Mouse (Mus musculus) kidney, adult 2 months (tissue): ENCODE data around the gene Srpk2. TPM values are rescaled to one million over a fixed set of nuclear protein-coding genes. Genes with fewer than 3 reads are reported as not detected.
A peak's percentile ranks its signal among the peaks of the same experiment; 100 is the strongest.

Source experiments
- DNase-seq: peaks from one replicate; pipeline ENCODE4 v3.0.0; 2021
- H3K27ac ChIP-seq: fragments of 200-500 bp; 2 replicates; pipeline ENCODE4 v1.5.1; 2012; ENCODE audit warnings: low read depth, low read length, control low read depth, inconsistent platforms; ENCODE audit not compliant: insufficient read depth
- H3K27me3 ChIP-seq: fragments of 200-500 bp; replicated peaks from 2 replicates; pipeline ENCODE4 v1.6.1; 2012; ENCODE audit warnings: mild to moderate bottlenecking, moderate library complexity, low read length, inconsistent platforms; ENCODE audit not compliant: control insufficient read depth, insufficient read depth
- H3K36me3 ChIP-seq: fragments of 200-500 bp; 2 replicates; pipeline ENCODE4 v1.6.1; 2012; ENCODE audit warnings: mild to moderate bottlenecking, moderate library complexity, low read length, inconsistent platforms; ENCODE audit not compliant: control insufficient read depth, insufficient read depth
- H3K4me1 ChIP-seq: fragments of 200-500 bp; 2 replicates; pipeline ENCODE4 v1.6.1; 2011; ENCODE audit warnings: low read length; ENCODE audit not compliant: control insufficient read depth, insufficient read depth
- H3K4me3 ChIP-seq: fragments of 200-500 bp; 2 replicates; pipeline ENCODE4 v1.5.1; 2011; ENCODE audit warnings: mild to moderate bottlenecking, low read depth, low read length, control low read depth; ENCODE audit not compliant: insufficient read depth
- CTCF ChIP-seq: fragments of 200-500 bp; conservative IDR thresholded peaks from 2 replicates; pipeline ENCODE4 v1.5.1; 2011; ENCODE audit warnings: low read depth, mild to moderate bottlenecking, control low read depth, low read length, moderate library complexity, mixed read lengths; ENCODE audit not compliant: insufficient read depth, insufficient read length
- POLR2A ChIP-seq: fragments of 200-500 bp; IDR thresholded peaks from one replicate; pipeline ENCODE4 v1.6.1; 2011; ENCODE audit warnings: low read depth, low read length, control low read depth
- WGBS: fragments of 180-500 bp; shearing (Covaris S2); methylation state at CpG from one replicate; pipeline ENCODE4 v1.1.7; 2018; 5-methylcytosine and 5-hydroxymethylcytosine counted together
- polyA plus RNA-seq: library from polyadenylated mRNA; depleted of rRNA; stranded (reverse); fragments of >200 nt; gene quantifications from 2 replicates; pipeline ENCODE4 v1.2.3, GENCODE M21; 2012

The Srpk2 gene
- polyA plus RNA-seq, 1 experiment, result 6.6 TPM

DNA sequence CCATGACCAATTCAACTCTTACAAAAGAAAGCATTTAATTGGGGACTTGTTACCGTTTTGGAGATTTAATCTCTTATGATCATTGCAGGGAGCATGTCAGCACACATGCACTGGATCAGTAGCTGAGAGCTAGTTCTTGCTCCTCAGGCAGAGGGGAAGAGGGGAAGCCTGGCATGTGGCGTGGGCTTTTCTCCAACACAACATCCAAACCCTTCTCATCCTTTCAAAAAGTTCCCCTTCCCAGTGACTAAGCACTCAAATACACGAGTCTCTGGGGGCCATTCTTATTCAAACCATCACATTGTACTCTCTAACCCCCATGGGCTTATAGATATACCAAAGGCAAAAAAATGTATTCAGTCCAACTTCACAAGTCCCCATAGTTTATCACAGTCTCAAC, 5.4 kb downstream of the Srpk2 start:
- Histone ChIP-seq H3K27ac (no peak overlapping the region), H3K36me3 (no peaks in the 10 kb centered on the region), H3K27me3 (no peaks in the 10 kb centered on the region), H3K4me3 (no peak overlapping the region), H3K4me1 (no peaks in the 10 kb centered on the region; the same call in 1 of the 2 replicates)
- TF ChIP-seq CTCF, result no peak
- no peak for TF ChIP-seq POLR2A
- no peak for DNase-seq
- WGBS, result 68% methylated on average over 3 of the region's 3 CpGs

DNA sequence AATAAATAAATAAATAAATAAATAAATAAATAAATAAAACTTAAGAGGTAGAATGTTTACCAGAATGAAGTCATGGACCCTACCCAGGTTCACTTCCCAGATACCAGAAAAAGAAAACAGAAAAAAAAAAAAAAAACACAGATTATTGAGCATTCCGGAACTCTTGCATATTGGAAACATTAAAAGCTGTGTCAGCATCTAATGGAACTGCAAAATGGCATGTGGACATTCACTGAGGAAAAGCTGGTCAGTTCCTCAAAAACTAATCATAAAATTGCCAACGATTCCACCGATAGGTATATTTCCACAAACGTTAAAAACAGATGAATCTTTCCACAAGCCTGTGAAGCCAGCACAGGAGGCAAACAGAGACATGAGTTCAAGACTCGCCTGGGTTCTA, 6.5 kb downstream of the Srpk2 start:
- no peaks in the 10 kb centered on the region for H3K36me3 ChIP-seq
- no peak overlapping the region for H3K4me3 ChIP-seq
- H3K27ac ChIP-seq, result no peak overlapping the region
- WGBS, result 95% methylated on average over 5 of the region's 5 CpGs
- DNase-seq, result no peak
- H3K27me3 ChIP-seq, result no peaks in the 10 kb centered on the region
- no peak for TF ChIP-seq POLR2A
- no peak for TF ChIP-seq CTCF
- H3K4me1 ChIP-seq, result no peaks in the 10 kb centered on the region; the same call in 1 of the 2 replicates

DNA sequence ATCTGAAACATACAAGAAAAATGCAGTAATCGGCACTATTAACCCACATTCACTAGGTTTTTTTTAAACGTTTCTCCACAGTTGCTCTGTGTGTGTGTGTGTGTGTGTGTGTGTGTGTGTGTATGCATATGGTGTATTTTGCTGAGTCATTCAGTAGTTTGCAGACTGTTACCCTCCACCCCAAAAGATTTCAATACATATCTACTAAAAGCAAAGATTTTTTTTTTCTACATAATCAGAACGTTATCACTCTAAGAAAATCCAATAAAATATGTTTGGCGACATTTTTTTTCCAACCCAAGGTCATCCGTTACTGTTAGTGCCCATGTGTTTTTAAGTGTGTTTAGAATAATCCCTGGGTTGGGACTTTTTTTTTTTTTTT, 7.4 kb downstream of the Srpk2 start:
- TF ChIP-seq CTCF, result no peak
- no peak for TF ChIP-seq POLR2A
- no peaks in the 10 kb centered on the region for H3K27me3 ChIP-seq

DNA sequence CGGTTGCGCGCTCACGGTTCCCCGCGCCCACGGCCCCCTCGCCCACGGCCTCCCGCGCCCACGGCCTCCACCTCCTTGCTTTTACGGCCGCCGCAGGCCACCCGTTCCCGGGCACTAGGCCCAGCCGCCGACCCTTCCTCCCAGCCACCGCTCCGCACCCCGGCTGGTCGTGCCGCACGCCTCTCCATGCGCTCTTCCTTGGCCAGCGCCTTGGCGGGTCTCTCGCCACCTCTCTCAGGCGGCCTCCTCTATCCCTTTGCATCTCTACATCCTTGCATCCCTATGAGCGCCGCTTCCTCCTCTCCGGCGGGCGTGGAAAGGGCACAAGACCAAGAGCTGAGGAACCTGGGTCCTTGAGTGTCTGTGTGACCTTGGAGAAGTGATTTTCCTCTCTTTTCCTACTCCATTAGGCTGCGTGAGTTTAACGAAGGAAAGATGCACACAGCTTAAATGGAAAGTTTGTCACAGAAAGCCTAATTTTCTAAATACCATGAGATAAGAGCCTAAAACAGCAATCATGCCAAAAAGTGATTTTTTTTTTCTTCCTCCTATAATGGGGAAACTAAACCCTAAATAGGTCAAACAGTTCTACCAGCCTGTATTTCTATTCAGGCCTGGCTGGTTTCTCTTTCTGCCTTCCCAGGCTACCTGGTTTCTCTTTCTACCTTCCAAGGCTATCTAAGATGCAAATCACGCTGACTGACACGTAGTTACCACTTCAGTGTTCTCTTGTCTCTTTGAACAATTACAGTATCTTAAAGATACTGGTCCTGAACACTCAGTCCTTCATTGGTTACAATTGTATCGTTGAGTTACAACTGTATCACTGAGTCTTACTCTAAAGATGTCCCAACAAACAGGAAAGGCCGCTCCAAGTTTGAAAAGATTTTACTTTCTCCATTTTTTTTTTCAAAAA, 8.0 kb downstream of the Srpk2 start:
- no peak overlapping the region for H3K27ac ChIP-seq
- WGBS, result 12% methylated on average over 41 of the region's 41 CpGs
- H3K4me1 ChIP-seq, result no peaks in the 10 kb centered on the region; the same call in 1 of the 2 replicates
- TF ChIP-seq CTCF (no peak), POLR2A (no peak)
- peak; percentile 17 for DNase-seq
- H3K4me3 ChIP-seq, result peak overlapping the region; percentile 88
- H3K27me3 ChIP-seq, result no peaks in the 10 kb centered on the region
- no peaks in the 10 kb centered on the region for H3K36me3 ChIP-seq

More for the DNA sequence above, 7.4 kb downstream of the Srpk2 start:
- Histone ChIP-seq H3K36me3 (no peaks in the 10 kb centered on the region), H3K4me3 (no peak overlapping the region), H3K27ac (no peak overlapping the region), H3K4me1 (no peaks in the 10 kb centered on the region; the same call in 1 of the 2 replicates)
- no peak for DNase-seq
- WGBS, result 92% methylated on average over 5 of the region's 5 CpGs

DNA sequence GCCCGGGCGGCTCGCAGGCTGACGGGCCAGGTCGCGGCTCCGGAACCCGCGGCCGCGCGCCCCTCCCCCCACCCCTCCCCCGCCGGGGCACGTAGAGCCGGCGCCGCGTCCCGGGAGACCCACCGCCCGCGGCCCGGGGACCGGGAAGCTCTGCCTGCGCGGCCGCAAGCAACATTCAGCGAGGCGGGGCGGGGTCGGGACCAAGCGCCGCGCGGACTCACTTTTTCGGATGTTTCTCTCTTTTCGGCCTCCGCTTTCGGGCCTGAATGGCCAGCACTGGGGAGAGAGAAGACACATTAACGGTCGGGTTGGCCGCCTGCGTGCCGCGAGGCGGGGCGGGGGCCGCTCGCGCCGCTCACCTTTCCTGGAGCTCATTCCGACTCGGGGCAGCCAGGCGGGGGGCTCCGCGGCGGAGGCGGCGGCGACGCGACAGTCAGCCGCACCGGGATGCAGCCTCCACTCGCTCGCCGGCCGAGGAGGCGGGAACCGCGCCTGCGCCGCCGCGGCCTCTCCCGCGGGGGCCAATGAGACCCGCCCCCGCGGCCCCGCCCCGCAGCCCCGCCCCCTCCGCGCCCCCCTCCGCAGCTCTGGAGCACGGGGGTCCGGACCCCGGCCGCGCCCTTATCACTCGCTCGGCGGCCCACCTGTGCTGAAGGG, 8.8 kb downstream of the Srpk2 start:
- H3K27me3 ChIP-seq, result no peaks in the 10 kb centered on the region
- peak overlapping the region; percentile 88 for H3K4me3 ChIP-seq
- under 1% methylated on average over 94 of the region's 95 CpGs for WGBS
- DNase-seq, result peak; percentile 63
- TF ChIP-seq POLR2A, result no peak
- TF ChIP-seq CTCF, result no peak
- no peaks in the 10 kb centered on the region; the same call in 1 of the 2 replicates for H3K4me1 ChIP-seq
- no peaks in the 10 kb centered on the region for H3K36me3 ChIP-seq
- H3K27ac ChIP-seq, result no peak overlapping the region

DNA sequence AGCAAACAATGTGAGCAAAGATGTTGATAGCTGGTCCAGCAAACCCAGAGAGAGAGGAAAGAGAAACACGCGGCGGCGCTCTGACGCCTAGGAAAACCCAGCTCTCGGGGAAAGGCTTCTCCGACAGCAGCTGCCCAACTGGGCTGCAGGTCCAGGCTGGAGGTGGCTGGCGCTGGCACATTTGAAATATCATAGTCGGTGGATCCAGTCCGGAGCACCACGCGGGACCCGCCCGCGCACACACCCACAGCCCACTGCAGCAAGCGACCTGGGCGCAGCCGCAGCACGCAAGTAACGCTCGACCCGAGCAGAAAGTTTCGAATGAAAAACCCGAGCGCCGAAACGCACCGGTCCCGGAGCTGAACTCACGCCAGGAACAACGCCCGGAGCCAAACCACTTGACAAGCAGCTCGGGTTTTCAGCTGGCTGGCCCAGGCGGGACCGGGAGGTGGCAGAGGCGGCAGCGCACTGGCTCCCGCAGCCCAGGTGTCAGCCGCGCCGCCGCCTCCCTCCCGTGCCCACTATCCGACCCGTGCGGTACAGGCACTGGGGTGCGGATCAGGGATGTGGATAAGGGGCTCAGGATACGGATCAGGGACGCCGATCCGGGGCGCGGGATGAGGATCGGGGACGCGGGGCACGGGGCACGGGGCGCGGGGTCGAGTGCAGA, 9.5 kb downstream of the Srpk2 start:
- H3K27me3 ChIP-seq, result no peaks in the 10 kb centered on the region
- TF ChIP-seq POLR2A (no peak), CTCF (peak; percentile 38)
- H3K36me3 ChIP-seq, result no peaks in the 10 kb centered on the region
- peak; percentile 76 for DNase-seq
- no peaks in the 10 kb centered on the region; the same call in 1 of the 2 replicates for H3K4me1 ChIP-seq
- under 1% methylated on average over 57 of the region's 61 CpGs for WGBS
- H3K27ac ChIP-seq, result no peak overlapping the region
- H3K4me3 ChIP-seq, result peak overlapping the region; percentile 88
